8 mouse cellular contexts compared by ENCODE assay signal in the genomic region with DNA sequence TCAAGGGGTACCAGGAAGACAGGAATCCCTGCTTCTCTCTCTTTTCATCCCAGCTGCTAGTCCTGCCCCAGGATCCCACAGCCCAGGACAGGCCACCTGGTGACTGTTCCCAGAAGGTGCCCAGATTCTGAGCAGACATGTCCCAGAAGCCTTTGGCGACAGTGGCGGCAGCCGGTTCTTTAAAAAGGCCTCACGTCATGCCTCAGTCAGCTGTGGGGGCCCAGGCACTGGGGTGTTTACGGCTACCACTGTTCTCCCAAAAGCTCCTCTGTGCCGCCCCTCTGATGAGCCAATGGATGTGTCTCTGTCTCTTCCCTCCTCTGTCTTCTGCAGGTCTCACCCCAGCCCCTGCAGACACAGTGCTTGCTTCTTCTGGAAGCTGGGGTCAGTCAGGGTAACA. TPM values are rescaled to one million over a fixed set of nuclear protein-coding genes. Genes with fewer than 3 reads are reported as not detected.
DNase-seq lines count a peak whose midpoint lies in the region; ATAC-seq and TF ChIP-seq lines count a peak whose summit lies in the region.
"Had no signal": no experiment of that assay in that cellular context is flagged by ENCODE, and none has a peak within 500 bp of the region (broad histone marks: within the 10 kb centered on the region; RNA-seq: fewer than 3 reads in every experiment).

No protein-coding gene starts in this region.

- H3K4me3 ChIP-seq in midbrain, embryonic 11.5 days (ENCODE audit: low read depth, low read length) = no peak overlapping the region
- no peak overlapping the region for H3K4me3 ChIP-seq in midbrain, embryonic 16.5 days (ENCODE audit: low read depth, low read length)
- H3K4me3 ChIP-seq in heart, adult 2 months = no peak overlapping the region
- H3K4me3 ChIP-seq in kidney, postnatal 0 days (replicated peaks; ENCODE audit: low read depth, low read length) = no peak overlapping the region
- no peak overlapping the region for H3K4me3 ChIP-seq in stomach, embryonic 16.5 days (replicated peaks; ENCODE audit: low read length)
- no peak overlapping the region for H3K4me3 ChIP-seq in cerebellum, adult 2 months (replicated peaks; ENCODE audit: insufficient read depth, low read depth, low read length)
- H3K4me3 ChIP-seq: erythroblast, embryonic 14.5 days had no signal

- 42% methylated on average over 6 of the region's 6 CpGs for WGBS in midbrain, embryonic 11.5 days
- 37% methylated on average over 6 of the region's 6 CpGs for WGBS in midbrain, embryonic 16.5 days
- WGBS in heart, adult 2 months = 64% methylated on average over 6 of the region's 6 CpGs
- WGBS in kidney, postnatal 0 days = 56% methylated on average over 6 of the region's 6 CpGs
- WGBS in stomach, embryonic 16.5 days = 45% methylated on average over 6 of the region's 6 CpGs
- WGBS in cerebellum, adult 2 months = 74% methylated on average over 6 of the region's 6 CpGs

- no peaks in the 10 kb centered on the region for H3K9me3 ChIP-seq in midbrain, embryonic 11.5 days (ENCODE audit: control insufficient read depth, low read length)
- H3K9me3 ChIP-seq in midbrain, embryonic 16.5 days (replicated peaks; ENCODE audit: control insufficient read depth, low read length, poor library complexity, severe bottlenecking) = no peaks in the 10 kb centered on the region
- no peaks in the 10 kb centered on the region for H3K9me3 ChIP-seq in kidney, postnatal 0 days (replicated peaks; ENCODE audit: low read length)
- H3K9me3 ChIP-seq in stomach, embryonic 16.5 days (replicated peaks; ENCODE audit: control insufficient read depth, low read length) = no peaks in the 10 kb centered on the region

- TF ChIP-seq CTCF in heart, adult 2 months (IDR thresholded peaks at IDR 0.05) = peak; percentile 26; the same call in 1 of the 2 replicates
- no peak for TF ChIP-seq CTCF in kidney, postnatal 0 days (IDR thresholded peaks at IDR 0.05; ENCODE audit: low read depth)
- no peak for TF ChIP-seq CTCF in cerebellum, adult 2 months (IDR thresholded peaks at IDR 0.05; ENCODE audit: borderline replicate concordance, insufficient read depth, low read depth, low read length)

- no peak for ATAC-seq in midbrain, embryonic 11.5 days (ENCODE audit: low FRiP score)
- no peak for ATAC-seq in midbrain, embryonic 16.5 days
- no peak for ATAC-seq in kidney, postnatal 0 days (replicated peaks; ENCODE audit: low FRiP score, low read depth)
- no peak for ATAC-seq in stomach, embryonic 16.5 days (ENCODE audit: insufficient read depth, low FRiP score)

- no peak for TF ChIP-seq POLR2A in heart, adult 2 months (IDR thresholded peaks at IDR 0.05; ENCODE audit: insufficient read depth, low read depth, low read length)
- no peak for TF ChIP-seq POLR2A in cerebellum, adult 2 months (IDR thresholded peaks at IDR 0.05; ENCODE audit: borderline replicate concordance, insufficient read depth, low read length)

- peak overlapping the region; percentile 70; the same call in 1 of the 2 replicates for H3K27ac ChIP-seq in midbrain, embryonic 11.5 days (ENCODE audit: low read depth, low read length)
- H3K27ac ChIP-seq in midbrain, embryonic 16.5 days (ENCODE audit: low read length) = no peak overlapping the region
- peak overlapping the region; percentile 88 for H3K27ac ChIP-seq in heart, adult 2 months
- peak overlapping the region; percentile 85 for H3K27ac ChIP-seq in kidney, postnatal 0 days
- peak overlapping the region; percentile 91 for H3K27ac ChIP-seq in stomach, embryonic 16.5 days (ENCODE audit: low read length)
- no peak overlapping the region for H3K27ac ChIP-seq in cerebellum, adult 2 months (ENCODE audit: insufficient read depth, low read length)

- TF ChIP-seq EP300 in heart, adult 2 months (IDR thresholded peaks at IDR 0.05; ENCODE audit: insufficient read depth, low read depth, low read length) = no peak

- intact Hi-C loops in heart, adult 2 months (cut with DNase I) = no loop called here

- H3K4me1 ChIP-seq in midbrain, embryonic 11.5 days (ENCODE audit: control insufficient read depth, insufficient read depth, low read length) = peaks cover 43% of the 10 kb centered on the region
- H3K4me1 ChIP-seq in midbrain, embryonic 16.5 days (ENCODE audit: control insufficient read depth, insufficient read depth, low read length) = peaks cover 23% of the 10 kb centered on the region
- peaks cover 33% of the 10 kb centered on the region for H3K4me1 ChIP-seq in heart, adult 2 months (ENCODE audit: control insufficient read depth, insufficient read depth, low read length)
- peaks cover 56% of the 10 kb centered on the region for H3K4me1 ChIP-seq in kidney, postnatal 0 days (replicated peaks; ENCODE audit: insufficient read depth, low read length)
- H3K4me1 ChIP-seq in stomach, embryonic 16.5 days (ENCODE audit: control insufficient read depth, insufficient read depth, low read length) = peaks cover 70% of the 10 kb centered on the region
- peaks cover 51% of the 10 kb centered on the region for H3K4me1 ChIP-seq in cerebellum, adult 2 months (ENCODE audit: control insufficient read depth, insufficient read depth, low read length)

- no peak for DNase-seq in midbrain, embryonic 11.5 days (ENCODE audit: low spot score, missing footprints)
- peak; percentile 53 to 75 for DNase-seq in heart, adult 2 months
- DNase-seq in kidney, postnatal 0 days (ENCODE audit: low spot score) = no peak
- DNase-seq in spleen, adult 12 weeks (ENCODE audit: low spot score) = no peak
- DNase-seq in cerebellum, adult 2 months = no peak

- H3K79me2 ChIP-seq in heart, adult 2 months (replicated peaks; ENCODE audit: control insufficient read depth, insufficient read depth, low read length) = no peaks in the 10 kb centered on the region

- H3K9ac ChIP-seq in midbrain, embryonic 11.5 days (ENCODE audit: low read length) = no peak overlapping the region
- H3K9ac ChIP-seq in midbrain, embryonic 16.5 days (ENCODE audit: low read depth, low read length) = no peak overlapping the region
- peak overlapping the region; percentile 15 for H3K9ac ChIP-seq in heart, adult 2 months (ENCODE audit: low read depth, low read length)
- no peak overlapping the region for H3K9ac ChIP-seq in kidney, postnatal 0 days (ENCODE audit: low read depth, low read length)
- peak overlapping the region; percentile 19 for H3K9ac ChIP-seq in stomach, embryonic 16.5 days (ENCODE audit: low read length)

- H3K4me2 ChIP-seq in midbrain, embryonic 11.5 days = no peak overlapping the region; the same call in 1 of the 2 replicates
- no peak overlapping the region for H3K4me2 ChIP-seq in midbrain, embryonic 16.5 days (ENCODE audit: low read length)
- no peak overlapping the region for H3K4me2 ChIP-seq in kidney, postnatal 0 days (ENCODE audit: low read length)
- H3K4me2 ChIP-seq in stomach, embryonic 16.5 days (ENCODE audit: low read depth, low read length) = peak overlapping the region; percentile 54; the same call in 1 of the 2 replicates

- H3K36me3 ChIP-seq in midbrain, embryonic 11.5 days (ENCODE audit: control insufficient read depth, insufficient read depth, low read length) = no peaks in the 10 kb centered on the region
- H3K36me3 ChIP-seq in midbrain, embryonic 16.5 days (ENCODE audit: control insufficient read depth, insufficient read depth, low read length) = no peaks in the 10 kb centered on the region
- peaks cover 12% of the 10 kb centered on the region for H3K36me3 ChIP-seq in heart, adult 2 months (ENCODE audit: control insufficient read depth, insufficient read depth, low read length)
- no peaks in the 10 kb centered on the region for H3K36me3 ChIP-seq in kidney, postnatal 0 days (ENCODE audit: insufficient read depth, low read length)
- no peaks in the 10 kb centered on the region for H3K36me3 ChIP-seq in stomach, embryonic 16.5 days (ENCODE audit: control insufficient read depth, insufficient read depth, low read length)

- peaks cover 5% of the 10 kb centered on the region; the same call in 1 of the 2 replicates for H3K27me3 ChIP-seq in midbrain, embryonic 11.5 days (ENCODE audit: control insufficient read depth, insufficient read depth, low read length)
- no peaks in the 10 kb centered on the region; the same call in 1 of the 2 replicates for H3K27me3 ChIP-seq in midbrain, embryonic 16.5 days (ENCODE audit: control insufficient read depth, insufficient read depth, low read depth, low read length)
- H3K27me3 ChIP-seq in heart, adult 2 months (ENCODE audit: control insufficient read depth, insufficient read depth, low read length) = no peaks in the 10 kb centered on the region
- no peaks in the 10 kb centered on the region for H3K27me3 ChIP-seq in kidney, postnatal 0 days (ENCODE audit: insufficient read depth, low read length)
- H3K27me3 ChIP-seq in stomach, embryonic 16.5 days (ENCODE audit: control insufficient read depth, insufficient read depth, low read length) = peaks cover 4% of the 10 kb centered on the region; the same call in 1 of the 2 replicates
- no peaks in the 10 kb centered on the region for H3K27me3 ChIP-seq in cerebellum, adult 2 months (ENCODE audit: control insufficient read depth, insufficient read depth, low read length)

RNA-seq across cellular contexts. Expression of a gene that starts 19.8 kb away (rescaled TPM):
- 4.8 and 6.1 TPM in 2 replicates for polyA plus RNA-seq in midbrain, embryonic 11.5 days (2014; fragmentation: Nextera tagmentation; extraction: Ambion mirVana)
- 1.8 and 2.1 TPM in 2 replicates for polyA plus RNA-seq in midbrain, embryonic 16.5 days (2015; fragmentation: Nextera tagmentation; extraction: Ambion mirVana)
- 10 to 100 TPM; 11.0 to 13.5 TPM for total RNA-seq in heart, adult 2 months (2021)
- 9.3 and 12.7 TPM in 2 replicates for polyA plus RNA-seq in heart, adult 2 months (2012; rRNA removed)
- polyA plus RNA-seq in kidney, postnatal 0 days (2015; fragmentation: Nextera tagmentation; extraction: Ambion mirVana) = 18.0 and 20.8 TPM in 2 replicates
- 8.6 and 9.2 TPM in 2 replicates for polyA plus RNA-seq in stomach, embryonic 16.5 days (2015; fragmentation: Nextera tagmentation; extraction: Ambion mirVana)
- 4.4 and 5.9 TPM in 2 replicates for polyA plus RNA-seq in cerebellum, adult 2 months (2012; rRNA removed)
- polyA plus RNA-seq: erythroblast, embryonic 14.5 days had no signal

Comparison
In these comparisons a context has a peak if more than half of its experiments do, and no peak if none do; other contexts are left out.
1. H3K27ac ChIP-seq: peak in midbrain, embryonic 11.5 days (single experiment), heart, adult 2 months (single experiment), kidney, postnatal 0 days (single experiment) and stomach, embryonic 16.5 days (single experiment); none in midbrain, embryonic 16.5 days (single experiment) and cerebellum, adult 2 months (single experiment).
2. DNase-seq: peak in heart, adult 2 months (2 of 2); none in midbrain, embryonic 11.5 days (single experiment), kidney, postnatal 0 days (single experiment), spleen, adult 12 weeks (single experiment) and cerebellum, adult 2 months (0 of 2).
3. H3K9ac ChIP-seq: peak in heart, adult 2 months (single experiment) and stomach, embryonic 16.5 days (single experiment); none in midbrain, embryonic 11.5 days (single experiment), midbrain, embryonic 16.5 days (single experiment) and kidney, postnatal 0 days (single experiment).